Mouse (Mus musculus): ENCODE results near the gene Ankrd55.

- TF ChIP-seq CTCF (IDR thresholded peaks at IDR 0.05; ENCODE audit: low read depth): no peak
- no peak for TF ChIP-seq EP300 (optimal IDR thresholded peaks at IDR 0.05)
Observed at GRCm38 (mm10) chr13:112239239-112239638, 49.0 kb upstream of the Ankrd55 start.
